Mouse (Mus musculus): Measurements from ENCODE around the gene Taco1. TPM values are rescaled to one million over a fixed set of nuclear protein-coding genes. Genes with fewer than 3 reads are reported as not detected.

Gene Taco1
- polyA plus RNA-seq, 1 experiment from 2014 or later = 10.4 TPM

Other genes starting within 250 kb of the Taco1 start
- gene Cyb561, start 112.7 kb upstream of the Taco1 start, polyA plus RNA-seq (2016; fragmentation: Nextera tagmentation; extraction: Ambion mirVana) = 20.0 and 23.6 TPM in 2 replicates
- 1.3 TPM in 2 replicates for gene Ace, start 98.1 kb upstream of the Taco1 start, polyA plus RNA-seq (2016; fragmentation: Nextera tagmentation; extraction: Ambion mirVana)
- gene Ace3, start 71.4 kb upstream of the Taco1 start, polyA plus RNA-seq (2016; fragmentation: Nextera tagmentation; extraction: Ambion mirVana) = not detected in 2 replicates
- 0.52 and 0.61 TPM in 2 replicates for gene Kcnh6, start 57.9 kb upstream of the Taco1 start, polyA plus RNA-seq (2016; fragmentation: Nextera tagmentation; extraction: Ambion mirVana)
- gene Dcaf7, start 29.2 kb upstream of the Taco1 start, polyA plus RNA-seq (2016; fragmentation: Nextera tagmentation; extraction: Ambion mirVana) = 86.5 and 94.7 TPM in 2 replicates
- gene Map3k3, start 18.6 kb downstream of the Taco1 start, polyA plus RNA-seq (2016; fragmentation: Nextera tagmentation; extraction: Ambion mirVana) = 21.7 and 23.5 TPM in 2 replicates
- 0.67 TPM in 1 of 2 replicates, not detected in the other for gene Gm10840, start 94.8 kb downstream of the Taco1 start, polyA plus RNA-seq (2016; fragmentation: Nextera tagmentation; extraction: Ambion mirVana)
- 366 and 418 TPM in 2 replicates for gene Limd2, start 94.8 kb downstream of the Taco1 start, polyA plus RNA-seq (2016; fragmentation: Nextera tagmentation; extraction: Ambion mirVana)
- gene Strada, start 136.1 kb downstream of the Taco1 start, polyA plus RNA-seq (2016; fragmentation: Nextera tagmentation; extraction: Ambion mirVana) = 37.8 and 46.0 TPM in 2 replicates
- 57.7 and 69.0 TPM in 2 replicates for gene Ccdc47, start 150.3 kb downstream of the Taco1 start, polyA plus RNA-seq (2016; fragmentation: Nextera tagmentation; extraction: Ambion mirVana)
- 85.6 and 98.1 TPM in 2 replicates for gene Ddx42, start 150.9 kb downstream of the Taco1 start, polyA plus RNA-seq (2016; fragmentation: Nextera tagmentation; extraction: Ambion mirVana)
- gene Ftsj3, start 190.0 kb downstream of the Taco1 start, polyA plus RNA-seq (2016; fragmentation: Nextera tagmentation; extraction: Ambion mirVana) = 52.6 and 78.7 TPM in 2 replicates
- gene Psmc5, start 190.1 kb downstream of the Taco1 start, polyA plus RNA-seq (2016; fragmentation: Nextera tagmentation; extraction: Ambion mirVana) = 371 and 420 TPM in 2 replicates
- gene Smarcd2, start 206.9 kb downstream of the Taco1 start, polyA plus RNA-seq (2016; fragmentation: Nextera tagmentation; extraction: Ambion mirVana) = 24.9 and 27.3 TPM in 2 replicates
- gene Tcam1, start 210.6 kb downstream of the Taco1 start, polyA plus RNA-seq (2016; fragmentation: Nextera tagmentation; extraction: Ambion mirVana) = 0.12 and 0.25 TPM in 2 replicates
- gene Gh, start 235.8 kb downstream of the Taco1 start, polyA plus RNA-seq (2016; fragmentation: Nextera tagmentation; extraction: Ambion mirVana) = not detected in 2 replicates
- gene Cd79b, start 248.7 kb downstream of the Taco1 start, polyA plus RNA-seq (2016; fragmentation: Nextera tagmentation; extraction: Ambion mirVana) = 0.90 and 2.0 TPM in 2 replicates